Mouse (Mus musculus) hindlimb bud, embryonic 11.5 days (tissue): ENCODE results near the gene Pa2g4.

Experiments
- DNase-seq: peaks from one replicate; pipeline ENCODE4 v3.0.0-alpha.2; 2012; ENCODE audit warnings: low read depth, low spot score; ENCODE audit errors: extremely low spot score

Pa2g4 gene

DNA sequence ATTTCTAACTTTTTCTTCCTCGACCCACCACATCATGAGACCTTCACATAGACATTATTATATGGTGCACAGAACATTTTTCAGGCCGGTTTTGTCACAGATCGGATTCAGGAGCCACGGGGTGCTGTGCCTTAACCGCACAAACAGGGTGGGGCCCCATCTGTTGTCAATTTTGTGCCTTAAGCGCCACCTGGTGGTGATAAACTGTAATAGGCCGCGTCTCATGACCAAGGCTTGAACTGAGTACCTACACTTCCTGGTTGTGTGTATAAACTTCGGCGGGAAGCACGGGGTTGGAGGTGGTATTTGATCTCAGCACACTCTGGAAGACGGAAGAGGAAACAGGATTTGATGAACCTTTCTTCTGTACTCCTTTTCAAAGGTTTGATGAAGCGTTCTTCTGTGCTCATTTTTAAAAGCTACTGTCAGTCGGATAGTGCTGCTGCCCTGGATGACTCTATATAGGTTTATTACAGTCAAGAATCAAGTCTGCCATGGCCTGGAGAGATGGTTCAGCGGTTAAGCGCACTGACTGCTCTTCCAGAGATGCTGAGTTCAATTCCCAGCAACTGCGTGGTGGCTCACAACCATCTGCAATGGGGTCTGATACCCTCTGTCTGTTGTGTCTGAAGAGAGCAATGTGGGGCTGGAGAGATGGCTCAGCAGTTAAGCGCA is 29.4 kb downstream of the Pa2g4 start:
- DNase-seq, result peak; percentile 88

DNA sequence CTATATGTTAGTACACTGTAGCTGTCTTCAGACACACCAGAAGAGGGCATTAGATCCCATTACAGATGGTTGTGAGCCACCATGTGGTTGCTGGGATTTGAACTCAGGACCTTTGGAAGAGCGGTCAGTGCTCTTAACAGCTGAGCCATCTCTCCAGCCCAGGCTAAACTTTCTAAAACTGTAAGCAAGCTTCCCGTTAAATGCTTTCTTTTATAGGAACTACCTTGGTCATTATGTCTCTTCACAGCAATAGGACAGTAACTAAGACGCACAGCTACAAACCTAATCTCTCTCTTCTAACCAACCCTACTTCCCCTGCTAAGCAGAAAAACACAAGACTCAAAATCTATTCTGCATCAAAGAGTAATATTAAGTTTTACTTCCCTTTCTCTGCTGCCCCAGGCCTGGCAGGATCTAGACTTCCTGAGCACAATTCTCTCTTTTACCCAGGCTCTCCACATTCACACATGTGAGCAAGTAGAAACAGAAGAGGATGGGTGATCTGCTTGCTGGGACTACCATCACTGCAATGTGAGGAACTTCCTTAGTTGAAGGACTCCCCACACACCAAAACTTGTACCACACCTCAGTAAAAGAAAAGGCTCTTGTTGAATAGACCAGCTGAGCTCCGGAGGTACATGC is 30.0 kb downstream of the Pa2g4 start:
- no peak for DNase-seq

DNA sequence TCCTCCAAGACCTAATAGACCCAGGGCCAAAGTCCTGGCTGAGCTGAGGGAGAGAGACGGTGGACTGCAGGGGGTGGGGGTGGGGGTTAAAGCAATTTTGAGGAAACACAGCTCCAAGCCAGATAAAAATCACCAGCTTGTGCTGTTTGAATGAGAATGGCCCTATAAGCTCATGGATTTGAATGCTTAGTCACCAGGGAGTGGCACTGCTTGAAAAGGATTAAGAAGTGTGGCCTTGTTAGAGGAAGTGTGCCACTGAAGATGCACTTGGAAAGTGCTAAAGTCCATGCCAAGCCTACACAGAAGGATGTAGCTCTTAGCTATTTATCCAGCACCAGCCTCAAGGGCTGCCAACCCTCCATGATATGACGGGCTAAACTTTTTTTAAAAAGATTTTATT is 30.6 kb downstream of the Pa2g4 start:
- DNase-seq, result no peak

DNA sequence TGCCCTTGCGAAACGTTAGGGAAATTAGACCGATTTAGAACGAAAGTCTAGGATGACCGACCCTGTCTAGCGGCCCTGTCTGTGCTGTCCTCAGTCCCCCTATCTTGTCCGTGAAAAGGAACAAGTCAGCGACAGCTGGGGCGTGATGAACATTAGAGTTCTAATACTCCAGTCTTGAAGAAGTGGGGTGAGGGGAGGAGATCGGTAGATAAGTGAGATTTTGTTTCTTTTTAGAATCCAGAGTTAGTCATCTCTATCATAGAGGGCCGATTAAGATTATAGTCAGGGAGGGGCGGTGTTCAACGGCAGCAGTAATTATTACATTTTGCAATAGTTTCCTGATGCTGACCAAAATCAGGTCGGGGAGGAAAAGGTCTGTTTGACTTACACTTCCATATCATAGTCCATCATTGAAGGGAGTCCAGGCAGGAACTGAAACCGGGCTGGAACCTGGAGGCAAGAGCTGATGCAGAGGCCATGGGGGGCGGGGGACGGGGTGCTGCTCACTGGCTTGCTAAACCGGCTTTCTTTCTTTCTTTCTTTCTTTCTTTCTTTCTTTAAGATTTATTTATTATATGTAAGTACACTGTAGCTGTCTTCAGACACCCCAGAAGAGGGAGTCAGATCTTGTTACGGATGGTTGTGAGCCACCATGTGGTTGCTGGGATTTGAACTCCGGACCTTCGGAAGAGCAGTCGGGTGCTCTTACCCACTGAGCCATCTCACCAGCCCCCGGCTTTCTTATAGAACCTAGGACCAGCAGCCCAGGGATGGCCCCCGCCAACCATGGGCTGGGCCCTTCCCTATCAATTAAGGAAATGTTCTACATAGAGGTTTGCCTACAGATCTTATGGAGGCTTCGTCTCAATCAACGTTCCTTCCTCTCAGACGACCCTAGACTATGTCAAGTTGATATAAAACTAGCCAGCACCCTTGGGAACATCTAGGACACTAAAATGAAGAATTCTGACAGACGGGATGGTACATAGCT is 39.1 kb downstream of the Pa2g4 start:
- no peak for DNase-seq

DNA sequence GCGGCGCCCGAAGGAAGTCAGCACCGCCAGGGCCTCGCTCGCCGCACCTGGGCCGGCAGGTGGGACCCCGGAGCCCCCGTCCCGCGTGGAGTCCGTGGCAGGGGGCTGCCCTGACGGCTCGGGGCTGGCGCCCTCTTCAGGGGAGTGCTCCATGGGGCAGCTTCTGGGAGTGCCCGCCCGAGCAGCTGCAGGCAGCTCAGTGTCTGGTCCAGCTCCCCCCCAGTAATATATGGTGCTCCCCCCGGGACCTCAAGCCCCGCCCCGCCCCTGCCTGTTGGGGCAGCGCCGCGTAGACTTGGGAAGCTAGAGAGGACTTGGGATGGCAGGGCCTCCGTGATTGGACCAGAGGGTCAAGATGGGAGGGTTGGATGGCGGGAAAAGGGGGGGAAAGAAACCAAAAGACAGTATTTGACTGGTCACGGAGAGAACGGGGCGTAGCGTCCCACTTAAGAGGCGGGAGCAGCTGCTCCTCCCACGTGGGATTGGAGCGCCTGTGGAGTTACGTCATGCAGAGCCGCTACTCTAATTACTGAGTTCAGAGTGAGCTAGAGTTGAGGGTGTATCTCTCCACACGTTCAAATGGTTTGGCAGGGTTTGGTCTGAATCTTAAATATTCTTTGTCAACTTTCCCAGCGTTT is 40.0 kb downstream of the Pa2g4 start, which contains the start of gene Esyt1:
TSS of gene Esyt1 (minus strand) at position 201 of the 638 bp plus-strand sequence.
- DNase-seq, result peak; percentile 89

DNA sequence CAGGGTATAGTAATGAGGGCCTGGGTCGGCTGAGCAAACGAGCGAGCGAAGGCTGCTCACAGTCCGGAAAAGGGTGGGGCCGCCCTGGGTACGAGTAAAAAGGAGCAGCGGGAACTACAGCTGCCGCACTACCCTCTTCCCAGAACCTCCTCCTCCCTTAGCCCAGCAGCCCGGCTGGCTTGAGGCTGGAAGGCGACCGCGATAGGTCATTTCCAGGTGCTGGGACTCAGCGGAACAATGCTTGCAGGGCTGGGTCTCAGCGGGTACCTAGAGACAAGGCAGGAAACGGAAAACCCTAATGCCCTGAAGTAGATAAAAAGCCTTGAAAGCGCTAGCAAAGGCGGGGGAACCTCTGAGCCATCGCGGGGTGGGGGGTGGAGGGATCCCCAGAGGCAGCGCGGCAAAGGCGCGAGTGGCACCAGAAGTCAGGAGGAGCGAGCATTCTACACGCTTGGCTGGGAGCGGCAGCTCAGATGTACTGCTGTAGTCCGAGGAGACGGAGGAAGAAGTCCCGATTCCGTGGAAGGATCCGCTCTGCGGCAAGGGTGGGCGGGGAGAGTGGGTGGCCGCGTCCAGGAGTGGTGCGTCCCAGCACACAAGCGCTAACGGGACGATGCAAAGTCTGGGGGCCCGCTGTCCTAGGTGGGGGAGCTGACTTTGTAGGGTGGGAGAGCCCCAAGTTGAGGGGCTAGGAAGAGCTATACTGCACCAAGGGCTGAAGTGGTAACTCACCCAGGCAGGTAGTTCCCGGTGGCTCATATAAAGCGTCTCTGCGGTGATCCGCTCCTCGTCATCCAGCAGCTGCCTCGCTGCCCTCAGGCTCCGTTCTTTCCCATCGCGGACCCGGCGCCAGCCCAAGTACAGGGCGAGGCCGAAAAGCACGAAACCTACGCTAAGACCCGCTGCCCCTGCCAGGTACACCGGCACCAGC is 40.8 kb downstream of the Pa2g4 start:
- DNase-seq, result no peak

DNA sequence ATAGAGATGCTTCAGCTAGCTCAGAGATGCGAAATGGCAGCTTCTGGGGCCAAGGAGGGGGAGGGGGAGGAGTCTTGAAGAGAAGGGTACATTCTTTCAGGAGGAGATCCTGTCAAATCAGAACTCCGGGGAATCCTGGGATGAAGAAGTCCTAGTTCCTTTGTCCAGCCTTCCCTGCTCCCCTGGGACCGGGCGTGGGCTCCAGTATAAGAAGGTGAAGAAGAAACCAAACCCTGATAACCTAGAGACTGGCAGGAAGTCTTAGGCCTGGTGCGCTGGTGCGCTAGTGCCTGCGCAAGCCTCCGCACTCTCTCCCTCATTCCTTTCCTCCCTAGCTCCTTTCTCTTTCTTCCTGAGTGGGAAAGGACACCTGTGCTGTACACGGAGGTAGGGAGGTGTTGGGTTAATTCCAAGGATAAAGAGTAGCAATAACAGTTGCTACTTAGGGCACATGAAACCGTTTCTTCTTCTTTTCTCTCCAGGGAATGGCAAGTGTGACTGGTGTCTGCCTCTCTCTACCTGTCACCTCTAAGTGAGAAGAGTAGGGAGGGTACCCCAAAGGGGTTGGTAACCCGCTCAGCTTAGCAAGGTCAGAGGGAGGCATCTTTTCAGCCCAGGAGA is 41.6 kb downstream of the Pa2g4 start:
- DNase-seq, result no peak

DNA sequence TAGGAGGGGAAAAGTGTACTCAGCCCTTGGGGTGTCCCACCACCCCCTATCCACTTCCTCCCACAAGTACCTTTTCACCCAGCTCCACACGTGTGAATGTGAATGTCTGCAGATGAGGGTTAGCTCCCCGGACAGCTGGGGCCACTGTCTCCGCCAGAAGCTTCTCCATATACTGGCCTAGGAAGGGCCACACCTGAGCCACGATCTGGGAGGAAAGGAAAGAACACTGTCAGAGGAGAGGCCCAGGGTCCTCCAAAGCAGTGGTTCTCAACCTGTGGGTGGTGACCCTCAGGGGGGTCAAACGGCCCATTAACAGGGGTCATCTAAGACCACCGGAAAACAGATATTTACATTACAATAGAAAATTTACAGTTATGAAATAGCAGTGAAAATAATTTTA is 43.4 kb downstream of the Pa2g4 start:
- no peak for DNase-seq

DNA sequence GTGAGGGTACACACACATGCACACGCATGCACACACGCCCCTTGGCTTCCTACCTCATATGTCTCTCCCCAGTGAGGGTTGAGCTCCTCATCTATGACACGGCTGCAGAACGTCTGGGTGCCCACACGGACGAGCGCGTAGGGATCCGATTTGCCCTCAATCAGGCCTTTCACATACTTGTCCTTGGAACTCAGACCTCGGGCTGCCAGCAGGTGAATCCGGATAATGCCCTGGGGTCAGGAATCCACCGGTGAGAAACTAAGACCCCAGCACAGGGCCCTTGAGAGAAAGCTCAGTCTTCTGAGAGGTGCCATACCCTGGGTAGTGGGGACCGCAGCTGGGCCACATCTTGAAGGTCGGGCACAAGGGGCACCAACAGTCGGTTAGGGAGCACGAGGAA is 45.2 kb downstream of the Pa2g4 start:
- no peak for DNase-seq

DNA sequence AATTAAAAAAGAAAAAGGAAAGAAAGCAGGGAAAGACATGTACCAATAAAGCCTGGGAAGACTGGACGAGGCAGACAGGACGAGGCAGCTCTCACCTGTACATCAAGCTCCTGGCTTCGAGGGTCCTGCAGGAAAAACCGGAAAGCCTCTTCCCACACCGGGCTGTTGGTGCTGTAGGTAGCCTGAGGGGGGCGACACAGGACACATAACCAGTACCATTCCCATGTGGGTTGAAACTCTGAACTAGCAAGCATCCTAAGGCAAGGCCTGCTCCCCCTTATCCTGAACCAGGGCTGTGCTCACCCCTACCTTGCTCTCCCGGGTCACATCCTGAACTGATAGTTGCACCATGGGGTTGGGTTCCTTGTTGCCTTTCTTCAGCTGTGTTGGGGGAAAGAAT is 47.0 kb downstream of the Pa2g4 start:
- no peak for DNase-seq

DNA sequence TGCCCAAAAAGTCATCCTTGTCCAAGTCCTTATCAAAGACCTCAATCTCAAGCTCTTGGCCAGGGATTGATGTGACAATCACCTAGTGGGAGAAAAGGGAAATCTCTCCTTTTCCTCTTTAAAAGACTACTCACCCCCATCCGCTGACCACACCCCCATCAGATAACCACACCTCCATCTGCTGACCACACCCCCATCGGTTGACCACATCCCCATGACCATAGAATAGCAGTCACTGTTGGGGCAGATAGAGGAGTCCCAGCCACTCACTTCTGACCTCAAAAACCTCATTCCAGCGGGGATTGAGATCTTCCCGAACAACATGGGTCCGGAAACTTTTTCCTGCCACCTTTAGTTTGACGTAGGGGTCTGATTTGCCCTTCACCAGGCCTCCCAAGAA is 49.1 kb downstream of the Pa2g4 start:
- no peak for DNase-seq

DNA sequence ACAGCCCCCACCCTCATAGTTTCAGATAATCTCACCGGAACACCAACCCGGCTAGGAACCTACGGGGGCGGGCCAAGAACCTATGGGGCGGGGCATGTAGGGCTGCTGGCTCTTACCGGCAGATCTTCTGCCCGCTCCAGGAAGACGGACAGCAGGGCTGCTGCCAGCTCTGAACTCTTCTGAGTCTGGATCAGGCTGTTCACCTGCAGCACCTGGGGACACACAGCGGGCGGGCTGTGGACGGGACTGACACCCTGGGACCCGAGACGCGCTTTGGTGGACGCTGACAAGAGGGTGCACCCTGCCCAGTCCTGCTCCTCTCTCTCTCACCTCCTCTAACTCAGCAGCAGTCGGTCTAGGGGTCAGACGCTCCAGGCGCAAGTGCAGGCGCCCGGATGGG is 49.8 kb downstream of the Pa2g4 start:
- DNase-seq, result no peak

DNA sequence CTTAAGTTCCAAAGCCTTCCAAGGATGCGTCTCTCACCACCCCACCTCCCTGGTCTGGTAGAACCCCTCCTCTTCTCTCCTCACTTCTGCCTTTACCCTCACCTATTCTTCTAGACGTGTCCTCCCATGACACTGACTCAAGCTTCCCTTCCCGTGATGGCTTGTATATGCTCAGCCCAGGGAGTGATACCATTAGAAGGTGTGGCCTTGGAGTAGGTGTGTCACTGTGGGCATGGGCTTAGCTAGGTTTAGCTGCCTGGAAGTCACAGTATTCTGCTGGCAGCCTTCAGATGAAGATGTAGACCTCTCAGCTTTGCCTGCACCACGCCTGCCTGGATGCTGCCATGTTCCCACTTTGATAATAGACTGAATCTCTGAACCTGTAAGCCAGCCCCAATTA is 50.7 kb downstream of the Pa2g4 start:
- no peak for DNase-seq

DNA sequence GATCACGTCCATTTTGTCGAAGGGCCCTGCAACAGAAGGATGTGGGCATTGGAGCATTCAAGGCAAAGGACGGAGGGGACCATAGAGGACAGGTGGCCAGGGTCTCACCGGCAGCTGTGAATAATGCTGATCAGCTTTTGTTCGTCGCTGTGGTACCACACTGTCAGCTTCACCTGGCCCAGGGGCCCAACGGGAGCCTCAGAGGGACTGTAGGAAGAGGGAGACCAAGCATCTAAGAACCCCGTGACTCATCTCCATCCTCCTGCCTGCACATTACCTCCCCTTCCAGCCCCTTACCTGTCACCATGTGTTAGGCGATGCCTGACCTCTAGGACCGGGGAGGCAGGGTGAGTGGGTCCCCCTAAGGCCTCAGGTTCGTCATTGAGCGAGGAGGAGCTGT is 54.0 kb downstream of the Pa2g4 start:
- DNase-seq, result no peak

DNA sequence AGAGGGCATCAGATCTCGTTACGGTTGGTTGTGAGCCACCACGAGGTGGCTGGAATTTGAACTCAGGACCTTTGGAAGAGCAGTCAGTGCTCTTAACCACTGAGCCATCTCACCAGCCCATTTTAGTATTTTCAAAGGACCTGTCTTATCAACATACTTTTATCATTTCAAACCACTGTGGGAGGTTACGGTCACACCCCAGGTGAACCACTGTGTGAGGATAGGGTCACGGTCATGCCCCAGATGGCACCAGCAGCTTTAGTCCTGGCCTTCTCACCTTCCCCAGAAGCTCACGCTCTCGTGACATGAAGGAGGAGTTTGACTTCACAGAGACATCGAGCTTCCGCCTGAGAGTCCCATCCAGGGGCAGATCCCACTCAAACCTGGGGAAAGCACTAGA is 54.6 kb downstream of the Pa2g4 start:
- DNase-seq, result no peak

DNA sequence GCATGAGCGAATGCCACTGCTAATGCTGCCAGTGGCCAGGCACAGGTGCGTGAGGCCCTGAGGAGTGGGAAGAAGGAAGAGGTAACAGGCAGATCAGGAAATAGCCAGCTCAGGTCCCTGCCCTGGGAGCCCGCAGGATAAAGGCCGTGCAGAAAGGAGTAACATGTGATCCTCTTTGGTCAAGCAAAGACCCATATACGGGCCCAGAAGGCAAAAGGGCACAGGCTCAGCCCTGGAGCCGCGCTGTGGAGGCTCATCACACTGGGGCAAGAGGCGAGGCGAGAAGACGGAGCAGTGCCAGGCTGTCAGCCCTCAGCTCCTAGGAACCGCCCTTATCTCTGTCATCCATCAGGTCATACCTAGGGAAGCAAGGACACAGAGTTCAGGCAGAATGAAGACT is 55.5 kb downstream of the Pa2g4 start:
- DNase-seq, result no peak

DNA sequence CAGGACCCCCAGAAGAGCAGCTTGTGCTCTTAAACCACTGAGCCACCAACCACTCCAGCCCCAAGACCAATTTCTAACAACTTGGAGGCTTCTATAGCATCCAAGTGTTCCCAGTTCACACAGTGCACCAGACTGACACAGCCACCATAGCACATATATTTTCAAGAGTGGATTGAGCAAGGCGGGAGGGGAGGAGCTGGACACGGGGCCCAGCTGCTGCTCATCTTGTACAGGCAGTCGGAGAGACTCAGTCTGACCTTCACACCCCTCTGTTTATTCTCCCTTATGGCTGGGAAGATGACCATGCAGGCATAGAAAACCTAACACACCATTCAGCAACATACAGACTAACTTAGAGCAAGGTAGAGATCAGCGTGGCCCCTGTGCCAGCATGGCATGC is 56.0 kb downstream of the Pa2g4 start:
- DNase-seq, result no peak

DNA sequence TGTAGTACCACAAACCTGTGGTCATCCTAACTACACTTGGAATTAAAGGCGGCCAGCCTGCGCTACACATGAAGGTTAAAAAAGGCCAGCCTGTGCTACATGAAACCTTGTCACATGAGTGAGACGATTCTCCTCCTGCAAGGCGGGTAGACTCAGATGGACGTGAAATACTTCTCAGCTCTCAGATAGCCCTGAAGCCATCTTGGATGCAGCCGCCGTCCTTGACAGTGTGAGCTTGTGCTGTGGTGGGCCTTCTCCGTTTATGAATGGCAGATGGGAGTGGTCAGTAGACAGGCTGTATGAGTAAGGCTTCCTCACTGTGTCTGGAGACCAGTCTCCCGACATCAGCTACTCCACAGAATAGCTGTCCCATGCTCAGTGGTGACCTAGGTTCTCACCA is 56.6 kb downstream of the Pa2g4 start:
- no peak for DNase-seq

DNA sequence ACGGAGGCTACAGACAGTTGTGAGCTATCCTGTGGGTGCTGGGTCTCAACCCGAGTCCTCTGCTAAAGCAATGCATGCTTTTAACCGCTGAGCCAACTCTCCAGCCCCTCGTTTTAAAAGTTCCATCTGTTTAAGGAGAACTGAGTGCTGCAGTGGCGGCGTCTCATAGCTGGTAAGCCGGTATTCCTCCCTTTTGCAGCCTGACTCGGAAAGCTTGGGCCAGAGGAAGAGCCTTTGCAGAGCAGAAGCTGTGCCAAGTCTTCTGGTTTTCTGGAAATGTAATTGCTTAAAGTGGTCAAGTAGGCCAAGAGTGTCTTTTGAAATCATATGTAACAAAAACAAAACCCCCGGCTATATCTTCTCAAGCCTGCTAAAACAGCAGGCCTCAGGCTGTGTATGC is 57.5 kb downstream of the Pa2g4 start:
- DNase-seq, result no peak
